Mouse (Mus musculus) kidney, adult 2 months (tissue): ENCODE results near the gene Rab12.

Experiments
- CTCF ChIP-seq: fragments of 200-500 bp; conservative IDR thresholded peaks from 2 replicates; pipeline ENCODE4 v1.5.1; 2011; ENCODE audit warnings: low read depth, mild to moderate bottlenecking, control low read depth, low read length, moderate library complexity, mixed read lengths; ENCODE audit not compliant: insufficient read depth, insufficient read length
- POLR2A ChIP-seq: fragments of 200-500 bp; IDR thresholded peaks from one replicate; pipeline ENCODE4 v1.6.1; 2011; ENCODE audit warnings: low read depth, low read length, control low read depth

- no peak for TF ChIP-seq CTCF
- TF ChIP-seq POLR2A: no peak
Measured at GRCm38 (mm10) chr17:66504964-66505363, 14.6 kb downstream of the Rab12 start.
